Mouse (Mus musculus) cerebellum, adult 2 months (tissue): Measurements from ENCODE around the gene Psmg1.
A peak's percentile ranks its signal among the peaks of the same experiment; 100 is the strongest.

Experiments used
- CTCF ChIP-seq: fragments of 200-500 bp; IDR thresholded peaks from 2 replicates; pipeline ENCODE4 v1.5.1; 2011; ENCODE audit warnings: low read depth, mild to moderate bottlenecking, control low read depth, low read length, moderate library complexity, borderline replicate concordance; ENCODE audit not compliant: insufficient read depth
- POLR2A ChIP-seq: fragments of 200-500 bp; IDR thresholded peaks from 2 replicates; pipeline ENCODE4 v1.6.1; 2011; ENCODE audit warnings: low read length, control low read depth, borderline replicate concordance; ENCODE audit not compliant: insufficient read depth

GRCm38 (mm10) chr16:95964427-95965023 is 26.2 kb downstream of the Psmg1 start:
- TF ChIP-seq POLR2A (no peak), CTCF (peak; percentile 60)
